Mouse (Mus musculus): Measurements from ENCODE around the gene Tpcn1. TPM values are rescaled to one million over a fixed set of nuclear protein-coding genes. Genes with fewer than 3 reads are reported as not detected.

The Tpcn1 gene
- total RNA-seq (2023), result 10 to 100 TPM; 35.2 to 48.9 TPM

GRCm38 (mm10) chr5:120588569-120589094 is at the start of gene Tpcn1, which contains the start of gene Iqcd:
Gene Tpcn1 (minus strand): TSS chr5:120588673.
Gene Iqcd (plus strand): TSS chr5:120589016.

GRCm38 (mm10) chr5:120634131-120634530 is 45.7 kb upstream of the Tpcn1 start, which contains the start of gene Cfap73:
Gene Cfap73 (minus strand): TSS chr5:120634235.

DNA sequence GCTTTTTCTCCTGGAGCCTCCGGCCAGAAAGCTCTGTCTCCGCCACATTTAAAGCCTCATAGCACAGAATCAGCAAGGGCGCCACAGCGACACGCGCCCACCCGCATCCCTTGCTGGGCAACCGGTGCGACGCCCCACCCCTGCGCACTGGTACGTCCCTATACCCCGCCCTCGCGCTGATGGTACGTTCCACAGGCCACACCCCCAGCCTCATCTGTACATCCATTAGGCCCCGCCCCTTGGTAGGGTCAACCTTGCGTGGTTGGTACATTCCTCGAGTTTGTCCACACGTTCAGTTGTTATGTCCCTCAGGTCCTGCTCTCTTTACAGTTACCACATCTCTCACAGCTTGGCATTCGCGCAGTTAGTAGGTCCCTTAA is 24.0 kb upstream of the Tpcn1 start, which contains the start of the genes Rita1 and Ddx54:
Rita1 (minus strand) TSS at position 148 of the 380 bp plus-strand sequence.
Ddx54 (plus strand) TSS at position 298 of the 380 bp plus-strand sequence.

GRCm38 (mm10) chr5:120510982-120511642 is 77.4 kb downstream of the Tpcn1 start, which contains the start of gene Slc8b1:
Gene Slc8b1 (plus strand): TSS chr5:120511168.

DNA sequence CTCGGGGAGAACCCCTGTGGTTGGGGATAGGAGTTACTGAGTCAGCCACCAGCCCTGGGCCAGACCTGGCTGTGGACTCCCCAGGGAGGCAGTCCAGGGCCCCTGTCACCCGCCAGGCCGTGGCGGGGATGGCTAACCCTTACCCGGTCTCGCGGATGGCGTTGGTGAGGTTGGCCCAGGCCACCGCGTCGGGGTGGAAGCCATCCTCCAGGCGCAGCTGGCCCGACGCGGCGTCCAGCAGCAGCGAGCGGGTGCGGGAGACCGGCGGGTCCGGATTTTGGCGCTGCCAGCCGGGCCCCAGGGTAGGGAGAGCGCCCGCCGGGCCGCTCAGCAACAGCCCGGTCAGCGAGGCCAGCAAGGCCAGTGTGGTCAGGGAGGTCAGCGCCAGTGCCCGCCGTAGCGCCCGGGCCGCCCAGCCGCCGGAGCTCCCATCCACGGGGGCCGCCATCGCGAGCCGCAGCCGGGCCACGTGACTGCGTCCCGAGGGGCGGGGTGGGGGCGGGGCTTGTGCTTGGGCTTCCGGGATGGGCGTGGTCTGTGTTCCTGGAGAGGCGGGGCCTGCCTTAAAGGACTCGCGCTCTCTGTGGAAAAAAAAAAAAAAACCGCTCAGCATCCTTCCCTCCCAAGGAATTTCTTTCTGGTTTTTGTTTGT is 85.2 kb downstream of the Tpcn1 start, which contains the start of gene Plbd2:
Plbd2 (minus strand) TSS at position 482 of the 652 bp plus-strand sequence.

Other genes with a start within 250 kb of the Tpcn1 start
- gene Lhx5, start 157.0 kb downstream of the Tpcn1 start, total RNA-seq (2023), result not detected
- not detected for gene Sdsl, start 115.9 kb downstream of the Tpcn1 start, total RNA-seq (2023)
- gene Sds, start 112.1 kb downstream of the Tpcn1 start, total RNA-seq (2023), result not detected
- 10 to 100 TPM; 56.4 to 58.9 TPM for gene Plbd2, start 85.0 kb downstream of the Tpcn1 start, total RNA-seq (2023)
- 100 to 1,000 TPM; 302 to 324 TPM for gene Slc8b1, start 77.5 kb downstream of the Tpcn1 start, total RNA-seq (2023)
- not detected for gene Iqcd, start 343 bp upstream of the Tpcn1 start, total RNA-seq (2023)
- gene Rita1, start 23.9 kb upstream of the Tpcn1 start, total RNA-seq (2023), result 1 to 10 TPM; 3.6 to 6.1 TPM
- gene Ddx54, start 24.1 kb upstream of the Tpcn1 start, total RNA-seq (2023), result 100 to 1,000 TPM; 100 to 112 TPM
- not detected for gene Cfap73, start 45.6 kb upstream of the Tpcn1 start, total RNA-seq (2023)
- not detected for gene Rasal1, start 60.1 kb upstream of the Tpcn1 start, total RNA-seq (2023)
- gene Dtx1, start 123.3 kb upstream of the Tpcn1 start, total RNA-seq (2023), result 1 to 10 TPM; 1.5 to 3.1 TPM
- gene Oas2, start 161.2 kb upstream of the Tpcn1 start, total RNA-seq (2023), result 10 to 100 TPM; 12.5 to 18.8 TPM
- 10 to 100 TPM; 15.4 to 27.5 TPM for gene Oas3, start 189.0 kb upstream of the Tpcn1 start, total RNA-seq (2023)
- not detected for gene Oas1e, start 206.9 kb upstream of the Tpcn1 start, total RNA-seq (2023)
- gene Oas1c, start 223.8 kb upstream of the Tpcn1 start, total RNA-seq (2023), result 1 to 10 TPM; 1.1 to 2.1 TPM